Mouse (Mus musculus) lung, postnatal 0 days (tissue): ENCODE data around the gene Map3k7. TPM values are rescaled to one million over a fixed set of nuclear protein-coding genes. Genes with fewer than 3 reads are reported as not detected.

Experiments
- ATAC-seq: fragments of 200-750 bp; cut with Nextera tagmentation; 2 replicates; pipeline ENCODE4 v1.8.0; 2017; ENCODE audit warnings: moderate library complexity
- DNase-seq: peaks from one replicate; pipeline ENCODE4 v3.0.0-alpha.2; 2016; ENCODE audit warnings: low spot score
- H3K27ac ChIP-seq: fragments of 300-500 bp; sonication (generic); 2 replicates; pipeline ENCODE4 v1.5.1; 2014; ENCODE audit warnings: antibody characterized with exemption, mild to moderate bottlenecking, low read length, mixed read lengths
- H3K27me3 ChIP-seq: fragments of 300-500 bp; sonication (generic); replicated peaks from 2 replicates; pipeline ENCODE4 v1.6.1; 2014; ENCODE audit warnings: low read length, mixed read lengths; ENCODE audit not compliant: insufficient read depth
- H3K36me3 ChIP-seq: fragments of 300-500 bp; sonication (generic); 2 replicates; pipeline ENCODE4 v1.6.1; 2014; ENCODE audit warnings: low read length, mixed read lengths; ENCODE audit not compliant: insufficient read depth
- H3K4me1 ChIP-seq: fragments of 300-500 bp; sonication (generic); 2 replicates; pipeline ENCODE4 v1.6.1; 2014; ENCODE audit warnings: antibody characterized with exemption, low read depth, low read length, mixed read lengths; ENCODE audit not compliant: insufficient read depth
- H3K4me2 ChIP-seq: fragments of 300-500 bp; sonication (generic); replicated peaks from 2 replicates; pipeline ENCODE4 v1.6.1; 2014; ENCODE audit warnings: low read depth, mild to moderate bottlenecking, low read length, moderate library complexity, mixed read lengths
- H3K4me3 ChIP-seq: fragments of 300-500 bp; sonication (generic); 2 replicates; pipeline ENCODE4 v1.5.1; 2014; ENCODE audit warnings: low read depth, low read length
- H3K9ac ChIP-seq: fragments of 300-500 bp; sonication (generic); replicated peaks from 2 replicates; pipeline ENCODE4 v1.6.1; 2014; ENCODE audit warnings: low read depth, mild to moderate bottlenecking
- H3K9me3 ChIP-seq: fragments of 300-500 bp; sonication (generic); 2 replicates; pipeline ENCODE4 v1.6.1; 2016; ENCODE audit warnings: low read length, mixed read lengths
- CTCF ChIP-seq: IDR thresholded peaks from 2 replicates; pipeline ENCODE4 v1.5.1; 2016; ENCODE audit warnings: antibody characterized with exemption, mild to moderate bottlenecking
- EP300 ChIP-seq: IDR thresholded peaks from 2 replicates; pipeline ENCODE4 v1.6.1; 2016; ENCODE audit warnings: antibody characterized with exemption, mild to moderate bottlenecking, control low read depth
- WGBS: fragments of 180-500 bp; shearing (Covaris S2); extraction: QIAGEN DNeasy Blood & Tissue Kit; methylation state at CpG from one replicate; pipeline ENCODE4 v1.1.7; 2014; 5-methylcytosine and 5-hydroxymethylcytosine counted together
- polyA plus RNA-seq: library from polyadenylated mRNA; unstranded; fragments of >200 nt; fragmentation: Nextera tagmentation; extraction: Ambion mirVana; gene quantifications from 2 replicates; pipeline ENCODE4 v1.2.1, GENCODE M21; 2015

Gene Map3k7
- polyA plus RNA-seq, 1 experiment from 2014 or later = 14.5 TPM

DNA sequence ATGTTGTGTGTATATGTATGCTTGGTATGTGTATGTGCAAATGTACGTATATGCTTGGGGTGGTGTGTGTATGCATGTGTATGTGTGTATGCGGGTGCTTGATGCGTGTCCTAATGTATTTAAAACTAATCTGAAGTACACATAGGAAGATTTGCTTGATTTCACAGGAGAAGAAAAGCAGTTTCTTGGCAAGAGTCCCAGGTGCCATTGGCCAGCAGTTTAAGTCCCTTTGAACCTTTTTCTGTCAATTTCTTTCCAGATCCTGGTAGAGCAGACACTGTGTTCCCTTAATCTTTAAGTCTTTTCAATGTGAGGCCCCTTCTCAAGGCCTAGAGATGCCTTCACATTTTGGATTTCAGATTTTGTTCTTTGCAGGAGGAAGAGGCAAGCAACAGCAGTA lies 99.4 kb downstream of the Map3k7 start:
- no peak overlapping the region for H3K4me3 ChIP-seq
- DNase-seq = no peak
- no peak for ATAC-seq
- H3K9me3 ChIP-seq = no peaks in the 10 kb centered on the region
- no peaks in the 10 kb centered on the region; the same call in 1 of the 2 replicates for H3K4me1 ChIP-seq
- H3K36me3 ChIP-seq = no peaks in the 10 kb centered on the region
- no peak for TF ChIP-seq EP300
- no peak for TF ChIP-seq CTCF
- no peak overlapping the region for H3K9ac ChIP-seq
- H3K4me2 ChIP-seq = no peak overlapping the region
- WGBS = 59% methylated on average over 3 of the region's 3 CpGs
- no peak overlapping the region for H3K27ac ChIP-seq
- no peaks in the 10 kb centered on the region for H3K27me3 ChIP-seq
